Mouse (Mus musculus) 3134 (cell line): ENCODE data around the gene Fzr1.
A peak's percentile ranks its signal among the peaks of the same experiment; 100 is the strongest.

ENCODE experiments used
- DNase-seq: peaks from one replicate; pipeline ENCODE4 v3.0.0-alpha.2; 2011; ENCODE audit warnings: low spot score; ENCODE audit not compliant: insufficient read length; ENCODE audit errors: extremely low read depth

Fzr1 gene

GRCm38 (mm10) chr10:81356991-81357844 lies 21.1 kb downstream of the Fzr1 start, which contains the start of gene Mfsd12:
Gene Mfsd12, plus strand, starts transcription at chr10:81357491.
- peak; percentile 87 for DNase-seq

DNA sequence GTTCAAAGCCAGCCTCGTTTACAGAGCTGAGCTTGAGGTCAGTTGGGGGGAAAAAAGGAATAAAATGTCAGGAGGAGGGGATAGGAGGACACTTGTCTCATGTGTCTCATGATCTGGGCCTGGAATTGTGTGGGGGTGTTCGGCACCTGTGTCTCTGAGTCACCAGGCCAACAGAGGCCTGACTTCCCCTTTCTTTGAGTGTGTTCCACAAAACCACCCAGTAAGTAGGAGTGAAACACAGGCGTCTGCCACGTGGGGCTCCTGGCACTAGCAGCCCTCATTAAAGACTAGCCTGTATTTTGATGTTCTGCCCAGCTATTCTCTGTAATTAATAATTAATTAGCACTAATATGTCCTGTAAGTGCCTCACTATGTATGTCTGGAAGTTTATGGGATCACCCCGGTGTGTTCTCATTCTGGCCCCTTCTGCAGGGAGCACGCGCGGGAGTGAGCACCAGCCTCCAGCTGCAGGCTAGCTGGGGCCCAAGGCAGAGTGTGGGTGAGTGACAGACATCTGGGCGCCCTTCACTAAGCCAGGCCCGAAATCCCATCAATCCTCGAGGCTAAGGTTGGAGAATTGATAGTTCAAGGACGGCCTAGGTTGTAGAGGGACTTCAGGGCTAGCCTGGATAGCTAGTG lies 21.8 kb downstream of the Fzr1 start:
- DNase-seq, result no peak

GRCm38 (mm10) chr10:81355533-81355932 lies 22.8 kb downstream of the Fzr1 start:
- no peak for DNase-seq

DNA sequence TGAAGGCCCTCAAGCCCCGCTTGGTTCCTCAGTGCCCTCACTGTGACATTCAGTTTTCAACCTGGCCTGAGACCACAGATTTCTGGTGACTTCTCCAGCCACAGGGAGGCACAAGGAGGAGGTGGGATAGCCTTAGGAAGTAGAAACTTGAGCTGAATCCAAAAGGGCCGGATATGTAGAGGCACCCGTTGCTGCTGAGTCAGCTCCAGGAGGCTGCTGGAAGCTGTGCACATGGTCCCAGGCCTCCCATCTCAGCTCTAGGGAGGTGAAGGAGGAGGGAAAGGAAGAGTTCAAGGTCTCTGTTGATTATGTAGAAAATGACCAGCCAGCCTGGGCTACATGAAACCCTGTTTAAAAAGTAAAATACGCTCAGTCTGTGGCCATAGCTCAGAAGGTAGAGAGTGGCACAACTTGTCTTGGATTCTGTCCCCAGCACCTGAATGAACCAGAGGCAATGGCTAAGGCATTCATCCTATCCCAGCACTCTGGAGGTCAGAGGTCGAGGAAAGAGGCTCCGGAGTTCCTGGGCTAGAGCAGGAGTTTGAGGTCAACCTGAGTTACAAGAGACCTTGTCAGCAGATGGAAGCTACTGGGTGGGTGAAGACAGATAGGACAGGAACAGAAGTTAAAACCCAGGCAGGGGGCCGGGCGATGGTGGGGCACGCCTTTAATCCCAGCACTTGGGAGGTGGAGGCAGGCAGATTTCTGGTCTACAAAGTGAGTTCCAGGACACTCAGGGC lies 23.4 kb downstream of the Fzr1 start:
- no peak for DNase-seq

DNA sequence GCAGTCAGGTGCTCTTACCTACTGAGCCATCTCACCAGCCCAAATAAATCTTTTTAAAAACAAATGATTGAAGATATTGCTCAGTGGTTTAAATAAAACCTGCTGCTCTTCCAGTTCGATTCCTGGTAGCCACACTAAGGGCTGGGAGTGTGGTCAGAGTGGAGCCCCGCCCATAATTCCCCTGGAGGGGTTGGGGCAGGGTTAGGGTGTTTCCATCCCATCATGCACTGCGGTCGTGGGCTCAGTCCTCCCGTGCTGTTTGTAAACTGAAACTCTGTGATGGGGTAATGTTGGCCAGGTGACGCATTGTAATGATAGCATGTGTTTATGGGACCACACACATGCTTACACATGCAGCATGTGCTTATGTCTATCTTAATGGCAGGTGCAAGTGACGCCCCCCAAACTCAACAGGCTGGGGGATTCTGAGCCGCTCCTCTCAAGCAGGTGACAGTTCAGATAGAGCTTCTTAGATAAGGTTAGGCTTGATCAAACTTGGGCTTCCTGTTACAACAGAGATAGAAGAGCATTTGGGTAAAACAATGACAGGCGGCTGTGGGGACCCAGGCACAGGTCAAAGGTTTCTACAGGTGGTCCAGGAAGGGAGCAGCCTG lies 26.5 kb downstream of the Fzr1 start:
- no peak for DNase-seq

DNA sequence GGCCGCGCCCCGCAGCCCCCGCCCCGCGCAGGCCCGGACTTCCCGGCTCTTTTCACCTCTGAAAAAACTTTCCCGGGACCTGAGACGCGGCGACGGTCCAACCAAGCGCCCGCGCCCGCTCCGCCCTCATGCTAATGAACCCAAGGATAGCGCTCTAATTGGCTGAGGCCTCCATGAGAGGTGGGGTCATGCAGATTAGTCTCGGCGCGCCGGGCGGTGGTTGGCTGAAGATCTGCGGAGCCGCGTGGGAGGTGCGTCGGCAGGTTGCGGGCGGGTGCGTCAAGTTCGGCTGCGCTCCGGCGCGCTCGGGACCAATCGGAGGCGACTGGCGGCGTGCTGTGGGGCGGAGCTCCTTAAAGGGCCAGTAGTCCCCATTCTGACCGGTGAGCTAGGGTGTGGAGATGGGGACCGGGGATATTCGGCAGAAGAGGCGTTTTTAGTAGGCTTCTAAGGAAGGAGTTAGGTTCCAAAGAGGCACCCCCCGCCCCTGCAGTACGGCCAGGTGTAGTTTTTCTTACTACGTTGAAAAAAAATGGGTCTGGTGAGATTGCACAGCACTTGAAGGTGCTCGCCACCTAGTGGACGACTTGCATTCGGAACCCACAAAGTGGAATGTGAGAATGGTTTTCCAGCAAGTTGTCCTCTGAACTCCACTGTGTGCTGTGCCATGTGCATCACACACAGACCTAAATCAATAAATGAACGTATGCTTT lies 27.8 kb downstream of the Fzr1 start, which contains the start of gene Hmg20b:
Gene Hmg20b, minus strand, starts transcription at position 130 of the 713 bp plus-strand sequence.
- peak; percentile 100 for DNase-seq

DNA sequence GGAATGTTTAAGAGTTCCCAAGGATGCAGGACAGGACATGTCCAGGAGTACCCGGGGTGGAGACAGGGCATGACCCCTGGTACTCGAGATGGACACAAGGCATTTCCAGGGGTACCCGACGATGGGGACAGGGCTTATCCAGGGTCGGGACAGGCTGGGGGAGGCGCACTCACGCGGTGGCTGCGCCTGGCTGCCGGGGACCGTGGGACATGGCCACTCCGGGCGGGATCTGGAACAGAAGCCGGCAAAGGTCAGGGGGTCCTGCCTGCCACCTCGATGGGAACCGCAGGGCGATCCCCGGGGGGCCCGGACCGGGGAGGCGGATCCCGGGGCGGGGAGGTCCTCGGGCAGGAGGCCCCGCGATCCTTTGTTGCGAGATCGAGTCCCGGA lies 28.4 kb downstream of the Fzr1 start:
- no peak for DNase-seq

DNA sequence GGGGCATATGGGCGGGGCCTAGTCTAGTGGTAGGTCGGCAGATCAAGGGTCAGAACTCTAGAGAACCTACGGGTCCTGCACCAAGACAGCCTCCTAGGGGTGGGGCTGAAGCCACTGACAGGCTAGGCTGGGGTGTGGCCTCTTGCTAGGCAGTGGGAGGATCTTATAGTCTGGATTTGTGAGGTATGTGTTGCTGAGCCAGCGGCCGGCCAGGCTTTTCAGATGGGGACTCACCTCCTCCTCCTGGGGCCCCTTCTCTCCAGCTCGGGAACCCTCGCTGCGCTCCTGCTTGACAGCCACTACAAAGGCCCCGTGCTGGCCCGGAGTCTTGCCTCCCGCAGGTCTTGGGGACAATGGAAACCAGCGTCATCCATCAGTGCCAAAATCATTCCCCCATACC lies 29.2 kb downstream of the Fzr1 start:
- DNase-seq, result peak; percentile 72

- DNase-seq, result no peak
Observed at GRCm38 (mm10) chr10:81346453-81347067, 31.8 kb downstream of the Fzr1 start.

DNA sequence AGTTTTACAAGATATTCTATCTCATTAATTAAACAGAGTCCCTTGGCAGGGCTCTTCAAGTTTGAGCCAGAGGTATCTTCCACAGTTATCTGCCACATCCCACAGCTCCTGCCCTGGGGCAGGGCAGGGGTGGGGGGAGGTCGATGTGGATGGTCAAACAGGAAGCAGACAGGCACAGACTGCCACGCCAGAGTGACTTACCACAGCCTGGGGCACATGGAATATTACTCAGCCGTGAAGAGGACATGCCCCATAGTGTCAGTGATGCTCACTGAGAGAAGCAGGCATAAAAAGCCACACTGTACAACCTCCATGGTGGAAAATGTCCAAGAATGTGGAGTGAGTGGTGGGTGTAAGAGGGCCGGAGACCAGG lies 33.2 kb downstream of the Fzr1 start:
- no peak for DNase-seq

DNA sequence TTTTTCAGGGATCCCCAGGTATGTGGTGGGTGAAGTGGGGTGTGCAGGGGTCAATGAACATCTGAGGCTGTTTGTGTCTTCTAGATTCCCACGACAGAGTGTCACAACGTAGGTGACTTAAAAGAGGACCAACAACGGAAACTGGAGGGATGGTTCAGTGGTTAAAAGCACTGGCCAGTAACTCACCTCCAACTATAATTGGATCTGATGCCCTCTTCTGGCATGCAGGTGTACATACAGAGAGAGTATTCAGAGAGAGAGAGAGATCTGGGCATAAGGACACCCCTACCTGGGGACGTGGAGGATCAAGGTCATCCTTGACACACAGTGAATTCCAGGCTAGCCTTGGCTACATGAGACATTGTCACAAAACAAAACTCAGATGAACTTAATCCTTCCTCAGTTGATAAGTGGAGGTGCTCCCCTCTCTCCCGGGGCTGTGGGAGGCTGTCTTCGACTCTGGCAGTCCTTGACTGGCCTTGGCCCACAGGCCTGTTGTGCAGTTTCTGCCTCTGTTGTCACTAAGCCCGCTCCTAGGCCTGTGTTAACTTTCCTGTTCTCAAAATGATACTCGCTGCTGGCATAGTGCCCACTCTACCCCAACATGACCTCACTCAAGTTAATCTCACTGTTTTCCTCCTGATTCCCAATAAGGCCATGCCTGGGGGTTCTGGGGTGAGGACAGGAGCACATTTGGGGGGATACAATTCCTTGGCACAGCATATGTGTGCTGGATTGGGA lies 33.7 kb downstream of the Fzr1 start:
- DNase-seq, result no peak

DNA sequence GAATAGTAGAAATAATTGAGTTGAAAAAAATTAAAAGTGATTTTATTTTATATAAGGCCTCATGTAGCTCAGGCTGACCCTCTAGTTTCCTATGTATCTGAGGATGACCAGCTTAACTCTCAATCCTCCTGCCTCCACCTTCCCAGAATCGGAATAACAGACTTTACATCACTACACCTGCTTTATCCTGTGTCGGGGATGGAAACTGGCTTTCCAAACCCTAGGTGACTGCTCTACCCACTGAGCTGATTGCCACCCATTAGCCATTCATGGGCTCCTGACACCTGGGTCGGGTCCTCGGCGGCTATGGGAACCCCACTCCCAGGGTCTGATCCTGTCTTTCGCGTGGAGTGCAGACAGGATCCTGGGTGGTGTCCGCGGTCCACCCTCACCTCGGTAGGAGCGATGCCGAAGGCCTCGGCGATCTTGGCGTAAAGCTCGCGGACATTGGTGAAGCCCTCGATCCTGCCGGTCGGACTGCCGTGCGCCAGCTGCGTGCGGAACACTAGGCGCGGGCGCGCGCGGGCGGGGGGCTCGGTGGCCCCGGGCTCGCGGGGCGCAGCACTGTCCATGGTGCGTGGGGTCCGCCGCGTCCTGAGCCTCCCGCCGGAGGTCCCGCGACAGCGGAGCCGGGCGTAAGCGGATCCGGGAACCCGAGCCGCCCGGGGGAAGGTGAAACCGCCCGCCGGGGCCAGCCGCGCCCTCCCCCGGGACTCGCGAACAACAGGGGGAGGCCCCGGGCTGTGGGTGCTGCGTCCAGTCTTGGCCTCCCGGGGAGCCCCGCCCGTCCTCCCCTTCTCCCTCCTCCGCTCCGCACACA lies 35.4 kb downstream of the Fzr1 start, which contains the start of gene Gipc3:
Gene Gipc3, minus strand, starts transcription at position 581 of the 820 bp plus-strand sequence.
- no peak for DNase-seq

DNA sequence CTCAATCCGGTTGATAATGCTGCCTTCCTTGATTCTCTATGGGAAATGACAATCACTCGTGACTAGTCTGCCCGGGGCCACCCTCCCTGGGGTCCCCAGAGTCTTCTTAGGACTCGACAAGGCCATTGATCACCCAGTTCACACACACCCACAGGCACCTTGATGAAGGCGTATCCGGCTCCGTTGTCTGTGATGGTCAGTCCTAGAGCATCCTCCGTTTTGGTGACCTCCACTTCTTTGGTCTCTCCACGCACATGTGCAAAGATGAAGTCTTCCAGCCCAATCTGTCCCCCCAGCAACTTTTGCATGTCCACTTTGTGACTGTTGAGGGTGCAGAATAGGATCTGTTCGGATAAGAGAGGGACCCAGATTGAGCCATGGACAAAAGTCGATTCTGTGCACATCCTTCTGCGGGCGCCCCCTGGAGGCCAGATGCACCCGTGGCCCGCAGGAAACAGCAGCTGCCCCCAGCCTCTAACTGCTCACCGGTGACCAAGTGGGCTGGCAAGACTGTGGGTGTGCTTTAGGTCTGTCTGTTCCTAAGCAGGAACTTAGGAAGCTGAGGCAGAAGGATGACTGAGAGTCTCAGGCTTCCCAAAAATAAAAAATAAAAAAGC lies 36.9 kb downstream of the Fzr1 start:
- DNase-seq, result peak; percentile 60

GRCm38 (mm10) chr10:81340551-81341332 lies 37.6 kb downstream of the Fzr1 start:
- no peak for DNase-seq

DNA sequence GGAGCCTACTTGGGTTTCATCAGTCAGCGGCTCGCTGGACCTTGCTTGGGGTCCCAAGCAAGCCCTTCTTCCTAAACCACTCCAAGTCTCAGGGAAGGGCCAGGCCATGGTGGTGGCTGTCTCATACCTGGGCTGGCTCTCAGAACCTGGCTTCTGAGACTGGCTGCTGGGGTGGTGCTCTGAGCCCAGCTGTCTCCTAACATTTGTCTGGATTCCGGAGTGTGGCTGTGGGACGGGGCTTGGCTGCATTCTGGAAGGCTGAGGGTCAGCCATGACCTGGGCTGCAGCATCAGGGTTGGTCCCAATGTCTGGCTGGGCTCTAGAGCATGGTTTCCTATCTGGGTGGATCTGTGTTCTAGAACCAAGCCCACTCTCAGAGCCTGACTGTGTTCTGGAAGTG lies 41.8 kb downstream of the Fzr1 start:
- DNase-seq, result no peak

DNA sequence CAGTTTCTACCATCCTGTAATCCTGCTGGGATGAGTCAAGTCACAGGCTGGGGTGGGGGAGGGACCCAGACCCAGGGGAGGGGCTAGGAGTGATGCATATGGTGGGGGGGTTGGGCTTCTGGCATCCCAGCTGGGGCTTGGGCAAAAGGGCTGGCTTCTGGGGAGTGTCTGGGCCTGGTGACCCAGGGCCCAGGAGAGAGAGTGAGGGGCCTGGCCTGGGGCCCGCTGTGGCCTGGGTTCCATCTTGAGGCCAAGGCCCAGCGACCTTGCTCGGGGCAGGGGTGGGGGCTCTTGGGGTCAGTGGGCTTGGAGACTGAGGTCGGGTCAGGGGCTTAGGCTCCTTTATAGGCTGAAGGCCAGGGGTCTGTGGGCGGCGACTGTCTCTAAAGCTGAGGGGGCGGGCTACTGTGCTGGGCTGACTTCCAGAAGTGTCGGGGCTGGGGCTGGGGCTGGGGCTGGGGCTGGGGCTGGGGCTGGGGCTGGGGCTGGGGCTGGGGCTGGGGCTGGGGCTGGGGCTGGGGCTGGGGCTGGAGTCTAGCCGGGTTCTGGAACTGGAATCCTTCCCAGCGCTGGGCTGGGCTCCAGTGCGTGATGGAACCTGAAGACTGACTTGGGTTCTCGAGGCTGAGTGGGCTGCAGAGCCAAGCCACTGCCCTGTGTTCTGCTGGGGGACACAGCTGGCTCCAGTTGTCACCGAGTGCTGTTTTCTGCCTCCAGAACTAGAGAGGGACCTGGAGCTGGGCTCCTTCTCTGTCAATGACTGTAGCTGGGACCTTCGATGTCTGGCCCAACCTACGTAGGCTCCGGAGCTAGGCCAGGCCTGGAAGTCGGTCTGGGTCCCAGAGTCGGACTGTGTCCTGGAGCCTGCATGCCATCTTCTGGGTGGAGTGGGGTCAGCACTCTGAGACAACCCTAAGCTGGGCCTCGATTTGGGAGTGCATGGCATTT lies 42.6 kb downstream of the Fzr1 start:
- no peak for DNase-seq
